Mouse (Mus musculus) neural tube, postnatal 0 days (tissue): ENCODE measurements around the gene Olfr1500. TPM values are rescaled to one million over a fixed set of nuclear protein-coding genes. Genes with fewer than 3 reads are reported as not detected.

ENCODE experiments used
- polyA plus RNA-seq: library from polyadenylated mRNA; unstranded; fragments of >200 nt; fragmentation: Nextera tagmentation; extraction: Ambion mirVana; gene quantifications from 2 replicates; pipeline ENCODE4 v1.2.1, GENCODE M21; 2015

Gene Olfr1500
- polyA plus RNA-seq = not detected in 2 replicates

DNA sequence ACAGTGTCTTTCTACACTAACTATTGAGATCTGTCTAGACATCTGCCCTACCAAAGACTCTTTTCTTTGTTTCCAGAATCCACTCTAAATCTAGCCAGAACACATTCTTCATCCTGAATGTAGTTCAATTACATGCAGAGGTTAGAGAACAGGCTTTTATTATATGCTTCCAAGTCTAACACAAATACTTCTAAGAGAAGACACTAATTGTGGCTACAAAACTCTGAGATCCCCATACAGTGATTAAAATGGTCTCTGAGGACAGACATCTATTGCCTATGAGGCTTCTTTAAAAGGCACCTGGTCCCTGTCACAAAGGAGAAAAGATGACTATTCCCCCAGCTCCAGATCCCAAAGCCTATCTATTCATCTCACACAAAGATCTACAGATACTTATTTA is at the start of gene Olfr1500:
Gene Olfr1500, minus strand, starts transcription at position 101 of the 400 bp plus-strand sequence.

DNA sequence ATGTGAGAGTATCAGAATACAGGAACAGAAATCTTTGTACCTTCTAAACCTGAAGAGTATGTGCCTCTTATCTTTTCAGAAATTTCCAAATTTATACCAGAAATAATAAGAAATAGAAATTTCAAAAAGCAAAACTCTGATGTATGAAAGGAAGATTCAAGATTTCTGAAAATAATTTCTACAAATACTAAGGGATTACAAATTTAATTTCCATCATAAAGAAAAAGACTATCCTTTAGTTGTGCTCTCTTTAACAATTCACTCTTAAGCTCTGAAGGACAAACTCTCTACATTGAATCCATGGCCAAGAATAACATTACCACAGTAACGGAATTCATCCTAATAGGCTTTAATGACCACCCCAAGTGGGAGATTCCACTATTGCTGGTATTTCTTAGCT is 31.2 kb upstream of the Olfr1500 start, which contains the start of gene Olfr1502:
Gene Olfr1502, plus strand, starts transcription at position 301 of the 400 bp plus-strand sequence.

DNA sequence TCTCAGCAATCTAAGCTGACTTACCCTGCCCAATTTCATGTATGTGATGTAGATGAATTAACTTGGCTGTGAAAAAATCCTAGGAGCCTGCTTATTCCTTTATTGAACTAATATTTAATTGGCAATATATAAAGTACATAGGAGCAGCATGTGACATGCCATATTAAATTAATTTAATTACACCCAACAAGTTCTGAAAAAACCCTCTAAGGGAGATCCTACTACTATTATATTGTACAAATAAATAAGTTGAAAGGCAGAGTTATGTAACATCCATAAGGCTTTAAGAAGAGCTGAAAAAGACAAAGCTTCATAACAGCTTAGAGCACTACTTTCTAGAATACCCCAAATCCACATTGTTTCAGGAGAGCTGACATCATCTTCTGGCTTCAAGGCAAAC is 20.3 kb upstream of the Olfr1500 start, which contains the start of gene Olfr1501:
Gene Olfr1501, minus strand, starts transcription at position 101 of the 400 bp plus-strand sequence.

DNA sequence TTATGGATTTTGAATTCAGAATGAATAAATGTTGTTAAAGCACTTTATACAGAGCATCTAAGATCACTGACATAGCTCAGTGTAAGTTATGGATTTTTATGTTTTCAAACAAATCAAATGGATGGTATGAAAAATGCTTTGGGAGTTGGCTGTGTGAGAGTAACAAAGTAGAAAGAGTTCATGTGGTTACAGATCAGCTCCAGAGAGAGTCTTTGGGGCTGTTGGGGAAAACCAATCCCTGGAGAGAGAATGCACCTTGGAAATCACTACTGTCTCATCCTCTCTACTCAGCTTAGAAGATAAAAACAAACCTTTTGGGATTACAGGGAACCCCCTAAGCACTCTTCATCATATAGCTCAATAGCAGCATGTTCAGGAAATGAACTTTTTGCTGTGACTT is 10.9 kb downstream of the Olfr1500 start, which contains the start of gene Olfr1499:
Gene Olfr1499, minus strand, starts transcription at position 101 of the 400 bp plus-strand sequence.

GRCm38 (mm10) chr19:13798102-13798501 is 32.2 kb downstream of the Olfr1500 start, which contains the start of gene Olfr1497:
Gene Olfr1497, minus strand, starts transcription at chr19:13798202.

GRCm38 (mm10) chr19:13777578-13777977 is 52.7 kb downstream of the Olfr1500 start, which contains the start of gene Olfr1496:
Gene Olfr1496, plus strand, starts transcription at chr19:13777878.

Other genes starting within 250 kb of the Olfr1500 start
- not detected in 2 replicates for gene Olfr1484, start 247.0 kb downstream of the Olfr1500 start, polyA plus RNA-seq
- not detected in 2 replicates for gene Olfr1487, start 213.1 kb downstream of the Olfr1500 start, polyA plus RNA-seq
- not detected in 2 replicates for gene Olfr1489, start 198.9 kb downstream of the Olfr1500 start, polyA plus RNA-seq
- not detected in 2 replicates for gene Olfr1490, start 179.4 kb downstream of the Olfr1500 start, polyA plus RNA-seq
- not detected in 2 replicates for gene Olfr1491, start 133.2 kb downstream of the Olfr1500 start, polyA plus RNA-seq
- not detected in 2 replicates for gene Olfr1493-ps1, start 107.2 kb downstream of the Olfr1500 start, polyA plus RNA-seq
- gene Olfr1494, start 90.8 kb downstream of the Olfr1500 start, polyA plus RNA-seq = not detected in 2 replicates
- not detected in 2 replicates for gene Olfr1495, start 65.9 kb downstream of the Olfr1500 start, polyA plus RNA-seq
- gene Olfr1496, start 52.6 kb downstream of the Olfr1500 start, polyA plus RNA-seq = not detected in 2 replicates
- gene Olfr1497, start 32.3 kb downstream of the Olfr1500 start, polyA plus RNA-seq = not detected in 2 replicates
- not detected in 2 replicates for gene Olfr1499, start 11.0 kb downstream of the Olfr1500 start, polyA plus RNA-seq
- gene Olfr1501, start 20.2 kb upstream of the Olfr1500 start, polyA plus RNA-seq = not detected in 2 replicates
- not detected in 2 replicates for gene Olfr1502, start 31.3 kb upstream of the Olfr1500 start, polyA plus RNA-seq
- gene Olfr1504, start 67.4 kb upstream of the Olfr1500 start, polyA plus RNA-seq = not detected in 2 replicates
- gene Olfr1505, start 83.0 kb upstream of the Olfr1500 start, polyA plus RNA-seq = not detected in 2 replicates